Mouse (Mus musculus) hindbrain, embryonic 11.5 days (tissue): ENCODE results near the gene Rnf114. TPM values are rescaled to one million over a fixed set of nuclear protein-coding genes. Genes with fewer than 3 reads are reported as not detected.

Experiments used
- ATAC-seq: fragments of 200-750 bp; cut with Nextera tagmentation; 2 replicates; pipeline ENCODE4 v1.8.0; 2017; ENCODE audit warnings: mild to moderate bottlenecking, moderate TSS enrichment, moderate library complexity; ENCODE audit not compliant: low FRiP score
- DNase-seq: peaks from one replicate; pipeline ENCODE4 v3.0.0-alpha.2; 2015; ENCODE audit warnings: low spot score
- H3K27ac ChIP-seq: fragments of 300-500 bp; sonication (generic); 2 replicates; pipeline ENCODE4 v1.5.1; 2014; ENCODE audit warnings: mild to moderate bottlenecking, low read depth, low read length
- H3K27me3 ChIP-seq: fragments of 300-500 bp; sonication (generic); 2 replicates; pipeline ENCODE4 v1.6.1; 2014; ENCODE audit warnings: mild to moderate bottlenecking, low read length, moderate library complexity, mixed read lengths; ENCODE audit not compliant: control insufficient read depth, insufficient read depth
- H3K36me3 ChIP-seq: fragments of 300-500 bp; sonication (generic); 2 replicates; pipeline ENCODE4 v1.6.1; 2014; ENCODE audit warnings: mild to moderate bottlenecking, low read length, moderate library complexity, mixed read lengths; ENCODE audit not compliant: control insufficient read depth, insufficient read depth
- H3K4me1 ChIP-seq: fragments of 300-500 bp; sonication (generic); replicated peaks from 2 replicates; pipeline ENCODE4 v1.6.1; 2014; ENCODE audit warnings: low read length, mixed read lengths; ENCODE audit not compliant: control insufficient read depth, insufficient read depth
- H3K4me2 ChIP-seq: fragments of 300-500 bp; sonication (generic); replicated peaks from 2 replicates; pipeline ENCODE4 v1.6.1; 2014; ENCODE audit warnings: mild to moderate bottlenecking, low read depth, low read length
- H3K4me3 ChIP-seq: fragments of 300-500 bp; sonication (generic); 2 replicates; pipeline ENCODE4 v1.5.1; 2014; ENCODE audit warnings: low read depth, low read length
- H3K9ac ChIP-seq: fragments of 300-500 bp; sonication (generic); 2 replicates; pipeline ENCODE4 v1.6.1; 2014; ENCODE audit warnings: low read depth, low read length
- H3K9me3 ChIP-seq: fragments of 300-500 bp; sonication (generic); 2 replicates; pipeline ENCODE4 v1.6.1; 2016; ENCODE audit warnings: low read length; ENCODE audit not compliant: control insufficient read depth
- WGBS: fragments of 180-500 bp; shearing (Covaris S2); extraction: QIAGEN DNeasy Blood & Tissue Kit; methylation state at CpG from one replicate; pipeline ENCODE4 v1.1.7; 2014; 5-methylcytosine and 5-hydroxymethylcytosine counted together
- polyA plus RNA-seq: library from polyadenylated mRNA; unstranded; fragments of >200 nt; fragmentation: Nextera tagmentation; extraction: Ambion mirVana; gene quantifications from 2 replicates; pipeline ENCODE4 v1.2.1, GENCODE M21; 2014

Gene Rnf114
- polyA plus RNA-seq = 120 and 140 TPM in 2 replicates

GRCm38 (mm10) chr2:167491757-167492708, at the start of gene Rnf114:
Gene Rnf114 (plus strand): TSS chr2:167492645.
- Histone ChIP-seq H3K27me3 (no peaks in the 10 kb centered on the region), H3K27ac (peak within 1 kb of the TSS; percentile 94), H3K4me1 (peaks cover 6% of the 10 kb centered on the region; the same call in 1 of the 2 replicates), H3K9me3 (no peaks in the 10 kb centered on the region), H3K4me2 (peak within 1 kb of the TSS; percentile 95), H3K9ac (peak within 1 kb of the TSS; percentile 87), H3K4me3 (peak within 1 kb of the TSS; percentile 100), H3K36me3 (no peaks in the 10 kb centered on the region)
- DNase-seq = no peak
- 4% methylated on average over 49 of the region's 52 CpGs for WGBS
- peak; percentile 58 for ATAC-seq

GRCm38 (mm10) chr2:167443411-167444193, 48.8 kb upstream of the Rnf114 start:
- no peaks in the 10 kb centered on the region for H3K9me3 ChIP-seq
- no peaks in the 10 kb centered on the region for H3K27me3 ChIP-seq
- no peak for DNase-seq
- no peak overlapping the region for H3K4me2 ChIP-seq
- no peak overlapping the region for H3K27ac ChIP-seq
- no peak overlapping the region for H3K9ac ChIP-seq
- H3K4me3 ChIP-seq = no peak overlapping the region
- no peaks in the 10 kb centered on the region for H3K4me1 ChIP-seq
- no peak for ATAC-seq
- 94% methylated on average over 4 of the region's 4 CpGs for WGBS
- H3K36me3 ChIP-seq = peaks cover 3% of the 10 kb centered on the region; the same call in 1 of the 2 replicates

GRCm38 (mm10) chr2:167445911-167446780, 46.3 kb upstream of the Rnf114 start:
- 89% methylated on average over 20 of the region's 20 CpGs for WGBS
- Histone ChIP-seq H3K4me1 (no peaks in the 10 kb centered on the region), H3K36me3 (peaks cover 6% of the 10 kb centered on the region), H3K9ac (no peak overlapping the region), H3K9me3 (no peaks in the 10 kb centered on the region), H3K27ac (no peak overlapping the region), H3K27me3 (no peaks in the 10 kb centered on the region), H3K4me3 (no peak overlapping the region), H3K4me2 (no peak overlapping the region)
- no peak for DNase-seq
- no peak for ATAC-seq

- no peaks in the 10 kb centered on the region for H3K27me3 ChIP-seq
- peaks cover 7% of the 10 kb centered on the region for H3K36me3 ChIP-seq
- no peak overlapping the region for H3K9ac ChIP-seq
- H3K4me2 ChIP-seq = no peak overlapping the region
- no peaks in the 10 kb centered on the region for H3K9me3 ChIP-seq
- H3K4me1 ChIP-seq = no peaks in the 10 kb centered on the region
- ATAC-seq (no peak), DNase-seq (no peak)
- H3K27ac ChIP-seq = no peak overlapping the region
- no peak overlapping the region for H3K4me3 ChIP-seq
- WGBS = 88% methylated on average over 7 of the region's 7 CpGs
Observed at GRCm38 (mm10) chr2:167447207-167447606, 45.2 kb upstream of the Rnf114 start.

- no peaks in the 10 kb centered on the region for H3K27me3 ChIP-seq
- no peak overlapping the region for H3K4me2 ChIP-seq
- H3K27ac ChIP-seq = no peak overlapping the region
- peaks cover 7% of the 10 kb centered on the region for H3K36me3 ChIP-seq
- DNase-seq (no peak), ATAC-seq (no peak)
- no peak overlapping the region for H3K4me3 ChIP-seq
- H3K9me3 ChIP-seq = no peaks in the 10 kb centered on the region
- 94% methylated on average over 8 of the region's 8 CpGs for WGBS
- no peak overlapping the region for H3K9ac ChIP-seq
- no peaks in the 10 kb centered on the region for H3K4me1 ChIP-seq
Observed at GRCm38 (mm10) chr2:167447629-167448028, 44.8 kb upstream of the Rnf114 start.

- no peaks in the 10 kb centered on the region for H3K9me3 ChIP-seq
- no peak overlapping the region for H3K9ac ChIP-seq
- DNase-seq = no peak
- no peak for ATAC-seq
- no peak overlapping the region for H3K4me3 ChIP-seq
- no peaks in the 10 kb centered on the region for H3K4me1 ChIP-seq
- H3K4me2 ChIP-seq = no peak overlapping the region
- WGBS = 91% methylated on average over 21 of the region's 21 CpGs
- no peaks in the 10 kb centered on the region for H3K27me3 ChIP-seq
- no peak overlapping the region for H3K27ac ChIP-seq
- peaks cover 4% of the 10 kb centered on the region for H3K36me3 ChIP-seq
Observed at GRCm38 (mm10) chr2:167449331-167450275, 42.8 kb upstream of the Rnf114 start.

- ATAC-seq (no peak), DNase-seq (no peak)
- WGBS = 94% methylated on average over 8 of the region's 8 CpGs
- no peaks in the 10 kb centered on the region for H3K27me3 ChIP-seq
- no peaks in the 10 kb centered on the region for H3K4me1 ChIP-seq
- H3K27ac ChIP-seq = no peak overlapping the region
- peaks cover 4% of the 10 kb centered on the region for H3K36me3 ChIP-seq
- no peaks in the 10 kb centered on the region for H3K9me3 ChIP-seq
- no peak overlapping the region for H3K4me3 ChIP-seq
- no peak overlapping the region for H3K9ac ChIP-seq
- no peak overlapping the region for H3K4me2 ChIP-seq
Observed at GRCm38 (mm10) chr2:167450647-167451046, 41.8 kb upstream of the Rnf114 start.
